Mouse (Mus musculus) brown adipose tissue, adult 24 weeks (tissue): ENCODE data around the gene Plekhm2. TPM values are rescaled to one million over a fixed set of nuclear protein-coding genes. Genes with fewer than 3 reads are reported as not detected.
A peak's percentile ranks its signal among the peaks of the same experiment; 100 is the strongest.

Experiments
- H3K27ac ChIP-seq: fragments of 200-500 bp; replicated peaks from 2 replicates; pipeline ENCODE4 v1.5.1; 2012; ENCODE audit warnings: low read depth, mild to moderate bottlenecking, low read length
- H3K4me1 ChIP-seq: fragments of 200-500 bp; 2 replicates; pipeline ENCODE4 v1.6.1; 2012; ENCODE audit warnings: low read length, mixed read lengths; ENCODE audit not compliant: control insufficient read depth, insufficient read depth, insufficient read length
- H3K4me3 ChIP-seq: fragments of 200-500 bp; 2 replicates; pipeline ENCODE4 v1.5.1; 2012; ENCODE audit warnings: low read depth, mild to moderate bottlenecking, low read length, moderate library complexity; ENCODE audit not compliant: insufficient read depth
- polyA plus RNA-seq: library from polyadenylated mRNA; stranded (reverse); fragments of >200 nt; gene quantifications from 2 replicates; pipeline ENCODE4 v1.2.4, GENCODE M21; 2012; ENCODE audit not compliant: missing spikeins, insufficient read depth, insufficient read length

The Plekhm2 gene
- polyA plus RNA-seq, 1 experiment, result 12.9 TPM

- no peak overlapping the region for H3K4me3 ChIP-seq
- H3K4me1 ChIP-seq, result peaks cover 3% of the 10 kb centered on the region
- H3K27ac ChIP-seq, result no peak overlapping the region
Observed at GRCm38 (mm10) chr4:141595605-141596268, 69.0 kb downstream of the Plekhm2 start.

DNA sequence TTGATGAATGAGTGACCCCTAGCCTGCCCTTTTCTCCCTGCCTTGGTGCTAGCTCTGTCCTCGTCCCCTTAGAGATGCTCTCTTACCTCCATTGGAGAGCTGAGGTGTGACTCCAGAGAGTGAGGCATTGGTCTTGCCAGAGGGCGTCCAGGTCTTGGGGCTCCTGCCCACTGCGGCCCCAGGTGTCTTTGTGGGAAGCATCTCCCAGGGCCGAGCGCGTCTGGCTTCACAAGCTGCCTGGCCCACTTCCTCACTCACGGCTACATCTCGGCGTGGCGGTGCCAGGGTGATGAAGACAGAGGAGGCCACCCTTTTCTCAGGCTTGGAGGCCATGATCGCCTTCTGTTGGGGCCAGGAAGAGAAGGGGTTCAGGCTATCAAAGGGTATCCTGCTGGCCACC is 69.6 kb downstream of the Plekhm2 start:
- H3K4me1 ChIP-seq, result peaks cover 3% of the 10 kb centered on the region
- no peak overlapping the region for H3K27ac ChIP-seq
- H3K4me3 ChIP-seq, result no peak overlapping the region

DNA sequence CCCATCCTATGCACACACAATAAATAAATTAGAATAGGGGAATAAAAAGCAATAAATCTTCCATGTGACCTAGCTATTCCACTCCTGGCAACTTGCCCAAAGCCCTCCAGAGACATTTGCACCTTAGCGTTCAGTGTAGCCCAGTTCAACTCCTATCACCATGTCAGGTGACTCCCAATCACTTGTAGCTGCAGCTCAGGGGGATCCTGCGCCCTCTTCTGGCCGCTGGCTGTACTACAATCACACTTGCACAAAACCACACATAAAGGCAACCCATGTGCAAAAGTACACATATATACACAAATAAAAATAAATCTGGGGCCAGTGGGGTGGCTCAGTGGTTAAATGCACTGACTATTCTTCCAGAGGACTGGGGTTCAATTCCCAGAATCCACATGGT is 73.2 kb downstream of the Plekhm2 start:
- no peak overlapping the region for H3K27ac ChIP-seq
- no peaks in the 10 kb centered on the region for H3K4me1 ChIP-seq
- H3K4me3 ChIP-seq, result no peak overlapping the region

- Histone ChIP-seq H3K4me3 (no peak overlapping the region), H3K4me1 (peaks cover 8% of the 10 kb centered on the region; the same call in 1 of the 2 replicates), H3K27ac (no peak overlapping the region)
Observed at GRCm38 (mm10) chr4:141583919-141584318, 80.8 kb downstream of the Plekhm2 start.

GRCm38 (mm10) chr4:141581051-141581450 is 83.6 kb downstream of the Plekhm2 start:
- H3K4me3 ChIP-seq, result no peak overlapping the region
- peak overlapping the region; percentile 39; the same call in 1 of the 2 replicates for H3K27ac ChIP-seq
- H3K4me1 ChIP-seq, result peaks cover 11% of the 10 kb centered on the region; the same call in 1 of the 2 replicates

DNA sequence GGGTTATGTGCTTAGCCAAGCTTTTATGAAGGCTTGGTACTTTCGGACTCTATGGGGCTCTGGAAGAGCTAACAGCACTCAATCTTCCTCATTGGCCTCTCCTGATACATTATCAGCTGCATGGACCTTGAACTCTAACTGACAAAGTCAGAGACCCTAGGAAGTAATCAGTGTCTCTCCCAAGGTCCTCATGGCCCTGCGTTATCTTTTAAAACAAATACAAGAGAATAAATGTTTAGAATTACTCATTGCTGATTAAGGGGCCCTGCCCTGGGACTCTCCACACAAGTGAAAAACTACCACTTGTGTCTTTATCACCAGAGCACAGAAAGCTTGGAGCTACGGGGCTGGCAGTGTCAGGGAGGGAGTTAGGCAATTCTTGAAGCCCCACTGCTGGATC is 85.9 kb downstream of the Plekhm2 start:
- Histone ChIP-seq H3K4me3 (no peak overlapping the region), H3K27ac (peak overlapping the region; percentile 58), H3K4me1 (peaks cover 11% of the 10 kb centered on the region)

DNA sequence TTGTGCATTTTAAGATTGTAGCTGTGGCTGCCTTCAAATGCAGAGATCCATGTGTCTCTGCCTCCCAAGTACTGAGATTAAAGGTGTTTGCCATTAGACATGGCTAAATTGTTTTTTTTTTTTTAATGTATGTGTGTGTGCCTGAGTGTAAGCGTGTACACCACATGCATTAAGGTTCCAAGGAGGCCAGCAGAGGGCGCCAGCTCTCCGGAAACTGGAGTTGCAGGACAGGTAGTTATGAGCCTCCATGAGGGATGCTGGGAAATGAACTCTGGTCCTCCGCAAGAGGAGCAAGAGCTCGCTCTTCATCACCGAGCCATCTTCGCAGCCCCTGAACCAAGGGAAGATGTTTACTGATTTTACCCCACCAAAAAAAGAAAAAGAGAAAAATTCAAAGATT is 87.8 kb downstream of the Plekhm2 start:
- Histone ChIP-seq H3K4me1 (peaks cover 19% of the 10 kb centered on the region), H3K27ac (no peak overlapping the region), H3K4me3 (no peak overlapping the region)

DNA sequence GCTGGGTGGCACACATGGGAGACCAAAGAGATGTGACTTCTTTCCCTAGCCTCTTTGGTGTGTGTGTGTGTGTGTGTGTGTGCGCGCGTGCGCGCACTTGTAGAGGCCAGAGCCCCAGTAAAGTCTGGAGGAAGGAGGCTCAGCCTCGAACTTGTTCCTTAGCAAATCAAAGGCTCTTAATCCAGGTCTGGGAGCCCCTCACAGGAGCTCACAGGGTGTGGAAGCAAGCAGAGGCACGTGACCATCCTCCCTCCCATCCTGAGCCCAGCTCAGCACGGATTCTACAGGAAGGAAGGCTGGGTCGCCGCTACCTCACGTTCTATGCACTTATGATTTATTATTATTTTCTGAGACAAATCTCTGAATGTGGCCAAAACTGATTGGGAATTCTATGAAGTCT is 88.3 kb downstream of the Plekhm2 start:
- Histone ChIP-seq H3K4me3 (no peak overlapping the region), H3K4me1 (peaks cover 19% of the 10 kb centered on the region), H3K27ac (no peak overlapping the region)

Other genes starting within 250 kb of the Plekhm2 start
- not detected in 2 replicates for gene Clcnkb, start 248.9 kb downstream of the Plekhm2 start, polyA plus RNA-seq
- 3.5 and 3.8 TPM in 2 replicates for gene Hspb7, start 244.1 kb downstream of the Plekhm2 start, polyA plus RNA-seq
- gene Srarp, start 228.8 kb downstream of the Plekhm2 start, polyA plus RNA-seq, result not detected in 2 replicates
- 5.1 and 7.9 TPM in 2 replicates for gene Zbtb17, start 220.2 kb downstream of the Plekhm2 start, polyA plus RNA-seq
- 9.5 and 15.2 TPM in 2 replicates for gene Spen, start 126.3 kb downstream of the Plekhm2 start, polyA plus RNA-seq
- gene Fblim1, start 58.8 kb downstream of the Plekhm2 start, polyA plus RNA-seq, result 2.1 and 3.6 TPM in 2 replicates
- gene Tmem82, start 46.3 kb downstream of the Plekhm2 start, polyA plus RNA-seq, result 1.1 TPM in 1 of 2 replicates, not detected in the other
- 4.5 and 12.7 TPM in 2 replicates for gene Slc25a34, start 41.1 kb downstream of the Plekhm2 start, polyA plus RNA-seq
- 3.0 TPM in 1 of 2 replicates, not detected in the other for gene Rsc1a1, start 20.7 kb upstream of the Plekhm2 start, polyA plus RNA-seq
- 9.4 and 12.3 TPM in 2 replicates for gene Ddi2, start 58.5 kb upstream of the Plekhm2 start, polyA plus RNA-seq
- gene Agmat, start 81.8 kb upstream of the Plekhm2 start, polyA plus RNA-seq, result not detected in 2 replicates
- gene Dnajc16, start 126.0 kb upstream of the Plekhm2 start, polyA plus RNA-seq, result 4.7 and 6.4 TPM in 2 replicates
- 6.1 and 7.7 TPM in 2 replicates for gene Casp9, start 128.7 kb upstream of the Plekhm2 start, polyA plus RNA-seq
- gene Cela2a, start 161.3 kb upstream of the Plekhm2 start, polyA plus RNA-seq, result not detected in 2 replicates
- gene Ctrc, start 181.5 kb upstream of the Plekhm2 start, polyA plus RNA-seq, result not detected in 2 replicates
- 11.7 and 12.9 TPM in 2 replicates for gene Efhd2, start 210.0 kb upstream of the Plekhm2 start, polyA plus RNA-seq